Mouse (Mus musculus): ENCODE data around the gene Hlx.

- TF ChIP-seq EP300 (optimal IDR thresholded peaks at IDR 0.05) (no peak), CTCF (IDR thresholded peaks at IDR 0.05; ENCODE audit: low read depth) (no peak)
Observed at GRCm38 (mm10) chr1:184752671-184753070, 20.3 kb upstream of the Hlx start.
